16 mouse cellular contexts compared by ENCODE assay signal in the genomic region with DNA sequence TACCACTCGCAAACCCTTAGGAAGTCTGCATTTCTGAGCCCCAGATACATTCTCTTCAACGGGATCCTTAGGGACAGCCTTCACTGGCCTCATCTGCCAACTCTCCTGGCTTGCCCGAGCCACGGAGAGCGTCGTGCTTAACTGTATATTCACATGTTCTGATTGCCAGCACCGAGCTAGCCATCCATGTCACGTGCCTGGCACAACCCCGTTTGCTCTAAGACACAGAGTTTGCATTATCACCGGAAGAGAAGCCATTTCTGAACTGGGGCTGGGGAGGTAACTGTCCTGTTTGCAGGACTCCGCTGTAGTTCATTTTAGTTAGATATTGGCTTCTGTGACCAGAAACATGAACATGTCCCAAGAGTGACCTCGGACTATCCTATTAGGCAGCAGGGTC. TPM values are rescaled to one million over a fixed set of nuclear protein-coding genes. Genes with fewer than 3 reads are reported as not detected.
DNase-seq lines count a peak whose midpoint lies in the region; ATAC-seq and TF ChIP-seq lines count a peak whose summit lies in the region.
"Had no signal": no experiment of that assay in that cellular context is flagged by ENCODE, and none has a peak within 500 bp of the region (broad histone marks: within the 10 kb centered on the region; RNA-seq: fewer than 3 reads in every experiment).

No protein-coding gene starts in this region.

- no peak overlapping the region for H3K4me2 ChIP-seq in heart, embryonic 15.5 days
- peak overlapping the region; percentile 57 for H3K4me2 ChIP-seq in liver, embryonic 12.5 days
- H3K4me2 ChIP-seq: embryonic facial prominence, embryonic 12.5 days; limb, embryonic 12.5 days had no signal

- no peak for ATAC-seq in heart, embryonic 15.5 days (replicated peaks; ENCODE audit: insufficient number of reproducible peaks, insufficient read depth, low FRiP score, low read depth)
- ATAC-seq in liver, embryonic 12.5 days: no peak

- TF ChIP-seq CTCF in testis, adult 2 months (IDR thresholded peaks at IDR 0.05; ENCODE audit: control insufficient read depth, insufficient read depth, insufficient replicate concordance, low read depth, low read length): no peak

- intact Hi-C loops in heart, postnatal 36 days (cut with DNase I): no loop called here

- no peak overlapping the region for H3K9ac ChIP-seq in heart, embryonic 15.5 days
- H3K9ac ChIP-seq in liver, embryonic 12.5 days: peak overlapping the region; percentile 49; the same call in 1 of the 2 replicates
- H3K9ac ChIP-seq: embryonic facial prominence, embryonic 12.5 days; limb, embryonic 12.5 days had no signal

- peaks cover 15% of the 10 kb centered on the region for H3K4me1 ChIP-seq in heart, embryonic 15.5 days (replicated peaks)
- peaks cover 2% of the 10 kb centered on the region for H3K4me1 ChIP-seq in testis, adult 2 months (ENCODE audit: control insufficient read depth, insufficient read depth, low read length)
- H3K4me1 ChIP-seq in liver, embryonic 12.5 days: peaks cover 94% of the 10 kb centered on the region
- H3K4me1 ChIP-seq in megakaryocyte, embryonic 14.5 days: peaks cover 100% of the 10 kb centered on the region
- H3K4me1 ChIP-seq: limb, embryonic 12.5 days had no signal

- no peaks in the 10 kb centered on the region for H3K27me3 ChIP-seq in heart, embryonic 15.5 days
- H3K27me3 ChIP-seq in testis, adult 2 months (ENCODE audit: control insufficient read depth, insufficient read depth, low read length): no peaks in the 10 kb centered on the region
- no peaks in the 10 kb centered on the region for H3K27me3 ChIP-seq in liver, embryonic 12.5 days (replicated peaks)
- H3K27me3 ChIP-seq in megakaryocyte, embryonic 14.5 days (replicated peaks): no peaks in the 10 kb centered on the region
- H3K27me3 ChIP-seq: embryonic facial prominence, embryonic 12.5 days; limb, embryonic 12.5 days had no signal

- 76% methylated on average over 12 of the region's 12 CpGs for WGBS in heart, embryonic 15.5 days
- 51% methylated on average over 12 of the region's 12 CpGs for WGBS in liver, embryonic 12.5 days (ENCODE audit: insufficient replicate concordance)

- no peak for TF ChIP-seq POLR2A in testis, adult 2 months (IDR thresholded peaks at IDR 0.05; ENCODE audit: control insufficient read depth, low read depth, low read length)

- no peak for DNase-seq in heart, postnatal 36 days
- no peak for DNase-seq in testis, postnatal 10 days (ENCODE audit: low spot score)
- DNase-seq in cerebellum, adult 11 months: no peak
- no peak for DNase-seq in kidney, postnatal 25 days
- DNase-seq: cerebellum, adult 18-20 months; heart, postnatal 10 days; kidney, adult 18-20 months; kidney, postnatal 14 days; lung, postnatal 10 days had no signal

- H3K36me3 ChIP-seq in heart, embryonic 15.5 days: no peaks in the 10 kb centered on the region
- no peaks in the 10 kb centered on the region for H3K36me3 ChIP-seq in testis, adult 2 months (ENCODE audit: control insufficient read depth, insufficient read depth, low read length)
- no peaks in the 10 kb centered on the region; the same call in 1 of the 2 replicates for H3K36me3 ChIP-seq in liver, embryonic 12.5 days
- peaks cover 82% of the 10 kb centered on the region for H3K36me3 ChIP-seq in megakaryocyte, embryonic 14.5 days (replicated peaks; ENCODE audit: low read length)
- H3K36me3 ChIP-seq: embryonic facial prominence, embryonic 12.5 days; limb, embryonic 12.5 days had no signal

- no peaks in the 10 kb centered on the region for H3K9me3 ChIP-seq in heart, embryonic 15.5 days (replicated peaks)
- H3K9me3 ChIP-seq in liver, embryonic 12.5 days (replicated peaks): no peaks in the 10 kb centered on the region
- H3K9me3 ChIP-seq in megakaryocyte, embryonic 14.5 days: no peaks in the 10 kb centered on the region
- H3K9me3 ChIP-seq: embryonic facial prominence, embryonic 12.5 days; limb, embryonic 12.5 days had no signal

- H3K27ac ChIP-seq in heart, embryonic 15.5 days: peak overlapping the region; percentile 60
- H3K27ac ChIP-seq in testis, adult 2 months (ENCODE audit: control insufficient read depth, insufficient read depth, low read depth, low read length): peak overlapping the region; percentile 40
- peak overlapping the region; percentile 88 for H3K27ac ChIP-seq in liver, embryonic 12.5 days
- H3K27ac ChIP-seq: embryonic facial prominence, embryonic 12.5 days; left cerebral cortex, adult 2 months; limb, embryonic 12.5 days had no signal

- H3K4me3 ChIP-seq in heart, embryonic 15.5 days: no peak overlapping the region
- no peak overlapping the region for H3K4me3 ChIP-seq in testis, adult 2 months (ENCODE audit: control insufficient read depth, low read depth, low read length)
- no peak overlapping the region for H3K4me3 ChIP-seq in liver, embryonic 12.5 days
- H3K4me3 ChIP-seq in megakaryocyte, embryonic 14.5 days (replicated peaks): peak overlapping the region; percentile 84
- H3K4me3 ChIP-seq: embryonic facial prominence, embryonic 12.5 days; left cerebral cortex, adult 2 months; limb, embryonic 12.5 days had no signal

RNA-seq across cellular contexts. Expression of a gene that starts 21.8 kb away (rescaled TPM):
- polyA plus RNA-seq in heart, embryonic 15.5 days (2015; fragmentation: Nextera tagmentation; extraction: Ambion mirVana): 2.9 and 3.5 TPM in 2 replicates
- 1 to 10 TPM; 2.0 to 3.0 TPM for total RNA-seq in heart, postnatal 36 days (2021)
- 2.9 and 4.0 TPM in 2 replicates for polyA plus RNA-seq in testis, adult 2 months (2012; rRNA removed)
- polyA plus RNA-seq in liver, embryonic 12.5 days (2016; fragmentation: Nextera tagmentation; extraction: Ambion mirVana): 3.9 and 4.4 TPM in 2 replicates
- 3.7 and 6.1 TPM in 2 replicates for polyA plus RNA-seq in megakaryocyte, embryonic 14.5 days (2012; ENCODE audit: insufficient read depth, low replicate concordance)
